Mouse (Mus musculus) liver, adult 2 months (tissue): ENCODE data around the gene Arl16. TPM values are rescaled to one million over a fixed set of nuclear protein-coding genes. Genes with fewer than 3 reads are reported as not detected.

ENCODE experiments used
- DNase-seq: peaks from one replicate; pipeline ENCODE4 v3.0.0-alpha.2; 2011; ENCODE audit warnings: low read depth, low spot score; ENCODE audit errors: extremely low read depth
- H3K27ac ChIP-seq: fragments of 200-500 bp; replicated peaks from 2 replicates; pipeline ENCODE4 v1.5.1; 2012; ENCODE audit warnings: low read depth, mild to moderate bottlenecking, control low read depth, inconsistent platforms, low read length; ENCODE audit not compliant: insufficient read depth
- H3K27me3 ChIP-seq: fragments of 200-500 bp; 2 replicates; pipeline ENCODE4 v1.6.1; 2012; ENCODE audit warnings: mild to moderate bottlenecking, moderate library complexity, low read length, inconsistent platforms; ENCODE audit not compliant: control insufficient read depth, insufficient read depth
- H3K36me3 ChIP-seq: fragments of 200-500 bp; 2 replicates; pipeline ENCODE4 v1.6.1; 2012; ENCODE audit warnings: low read length, inconsistent platforms; ENCODE audit not compliant: control insufficient read depth, insufficient read depth
- H3K4me1 ChIP-seq: fragments of 200-500 bp; 2 replicates; pipeline ENCODE4 v1.6.1; 2011; ENCODE audit warnings: low read length; ENCODE audit not compliant: control insufficient read depth, insufficient read depth
- H3K4me3 ChIP-seq: fragments of 200-500 bp; 2 replicates; pipeline ENCODE4 v1.5.1; 2011; ENCODE audit warnings: low read depth, mild to moderate bottlenecking, control low read depth, low read length, moderate library complexity; ENCODE audit not compliant: insufficient read depth
- H3K79me2 ChIP-seq: fragments of 200-500 bp; 2 replicates; pipeline ENCODE4 v1.6.1; 2012; ENCODE audit warnings: inconsistent platforms, mild to moderate bottlenecking, low read length, moderate library complexity; ENCODE audit not compliant: control insufficient read depth, insufficient read depth
- H3K9ac ChIP-seq: fragments of 200-500 bp; 2 replicates; pipeline ENCODE4 v1.6.1; 2012; ENCODE audit warnings: low read depth, mild to moderate bottlenecking, control low read depth, inconsistent platforms, low read length
- CTCF ChIP-seq: fragments of 200-500 bp; IDR thresholded peaks from 2 replicates; pipeline ENCODE4 v1.5.1; 2011; ENCODE audit warnings: low read depth, low read length, control low read depth
- POLR2A ChIP-seq: fragments of 200-500 bp; IDR thresholded peaks from 2 replicates; pipeline ENCODE4 v1.6.1; 2011; ENCODE audit warnings: low read length, control low read depth; ENCODE audit not compliant: insufficient read depth; ENCODE audit errors: extremely low read depth
- WGBS: fragments of 180-500 bp; shearing (Covaris S2); methylation state at CpG from one replicate; pipeline ENCODE4 v1.1.7; 2018; 5-methylcytosine and 5-hydroxymethylcytosine counted together
- polyA plus RNA-seq: library from polyadenylated mRNA; depleted of rRNA; stranded (reverse); fragments of >200 nt; gene quantifications from 2 replicates; pipeline ENCODE4 v1.2.3, GENCODE M21; 2012
- total RNA-seq: library from RNA; depleted of rRNA; stranded (reverse); fragments of >200 nt; gene quantifications from 2 replicates; pipeline ENCODE4 v1.2.3, GENCODE M21; 2014

The Arl16 gene
- total and polyA plus RNA-seq, 2 experiments, result 9.6 to 12.2 TPM

GRCm38 (mm10) chr11:120442344-120442743, 25.1 kb downstream of the Arl16 start, which contains the start of gene Tspan10:
TSS of gene Tspan10 (plus strand) at chr11:120442644.
- Histone ChIP-seq H3K9ac (peak within 1 kb of the TSS; percentile 19; the same call in 1 of the 2 replicates), H3K79me2 (no peaks in the 10 kb centered on the region), H3K27ac (peak within 1 kb of the TSS; percentile 64), H3K27me3 (no peaks in the 10 kb centered on the region), H3K4me1 (peaks cover 13% of the 10 kb centered on the region), H3K36me3 (no peaks in the 10 kb centered on the region), H3K4me3 (no peak within 1 kb of the TSS)
- 84% methylated on average over 3 of the region's 3 CpGs for WGBS
- DNase-seq, result no peak
- TF ChIP-seq CTCF (no peak), POLR2A (no peak)

- peaks cover 17% of the 10 kb centered on the region for H3K36me3 ChIP-seq
- peak; percentile 64 for DNase-seq
- H3K27me3 ChIP-seq, result no peaks in the 10 kb centered on the region
- TF ChIP-seq POLR2A (no peak), CTCF (no peak)
- peak overlapping the region; percentile 96 for H3K4me3 ChIP-seq
- H3K27ac ChIP-seq, result peak overlapping the region; percentile 67
- peaks cover 19% of the 10 kb centered on the region for H3K4me1 ChIP-seq
- 23% methylated on average over 12 of the region's 12 CpGs for WGBS
- H3K79me2 ChIP-seq, result peaks cover 34% of the 10 kb centered on the region; the same call in 1 of the 2 replicates
- peak overlapping the region; percentile 97 for H3K9ac ChIP-seq
These were observed 29.5 kb downstream of the Arl16 start for GRCm38 (mm10) chr11:120437857-120438385.

- DNase-seq, result peak; percentile 60
- TF ChIP-seq POLR2A (peak; percentile 76), CTCF (0 out of 2 replicates have a peak, but pooled peaks have one; percentile 15)
- peak within 1 kb of the TSS; percentile 92 for H3K27ac ChIP-seq
- peaks cover 22% of the 10 kb centered on the region for H3K36me3 ChIP-seq
- peak within 1 kb of the TSS; percentile 96 for H3K4me3 ChIP-seq
- no peaks in the 10 kb centered on the region for H3K27me3 ChIP-seq
- peaks cover 40% of the 10 kb centered on the region; the same call in 1 of the 2 replicates for H3K79me2 ChIP-seq
- under 1% methylated on average over 62 of the region's 77 CpGs for WGBS
- peak within 1 kb of the TSS; percentile 97 for H3K9ac ChIP-seq
- H3K4me1 ChIP-seq, result peaks cover 16% of the 10 kb centered on the region
These were observed 30.1 kb downstream of the Arl16 start, which contains the start of gene Nploc4 for GRCm38 (mm10) chr11:120437152-120437856. TSS of gene Nploc4 (minus strand) at chr11:120437708.

GRCm38 (mm10) chr11:120426727-120427126, 40.7 kb downstream of the Arl16 start:
- H3K79me2 ChIP-seq, result peaks cover 29% of the 10 kb centered on the region; the same call in 1 of the 2 replicates
- WGBS, result 70% methylated on average over 3 of the region's 3 CpGs
- peaks cover 52% of the 10 kb centered on the region for H3K36me3 ChIP-seq
- DNase-seq, result no peak
- no peak overlapping the region for H3K27ac ChIP-seq
- H3K27me3 ChIP-seq, result no peaks in the 10 kb centered on the region
- peaks cover 22% of the 10 kb centered on the region for H3K4me1 ChIP-seq
- H3K4me3 ChIP-seq, result no peak overlapping the region
- no peak overlapping the region for H3K9ac ChIP-seq
- TF ChIP-seq POLR2A (no peak), CTCF (no peak)

GRCm38 (mm10) chr11:120423569-120424295, 43.7 kb downstream of the Arl16 start:
- peak overlapping the region; percentile 81 for H3K27ac ChIP-seq

More at GRCm38 (mm10) chr11:120423569-120424295, 43.7 kb downstream of the Arl16 start:
- peaks cover 28% of the 10 kb centered on the region for H3K4me1 ChIP-seq
- peak; percentile 63 for DNase-seq
- no peak overlapping the region; the same call in 1 of the 2 replicates for H3K9ac ChIP-seq
- H3K4me3 ChIP-seq, result no peak overlapping the region
- TF ChIP-seq CTCF (peak; percentile 75), POLR2A (no peak)
- WGBS, result 53% methylated on average over 9 of the region's 9 CpGs
- peaks cover 51% of the 10 kb centered on the region for H3K36me3 ChIP-seq
- H3K79me2 ChIP-seq, result peaks cover 23% of the 10 kb centered on the region; the same call in 1 of the 2 replicates
- no peaks in the 10 kb centered on the region for H3K27me3 ChIP-seq
